Mouse (Mus musculus): ENCODE measurements around the gene Asb10. TPM values are rescaled to one million over a fixed set of nuclear protein-coding genes. Genes with fewer than 3 reads are reported as not detected.
A peak's percentile ranks its signal among the peaks of the same experiment; 100 is the strongest.

Asb10 gene
- polyA plus RNA-seq, 1 experiment from 2014 or later = 0.91 TPM

- Histone ChIP-seq H3K4me3 (ENCODE audit: low read length) (no peak overlapping the region), H3K4me2 (replicated peaks; ENCODE audit: low read depth, low read length) (no peak overlapping the region), H3K27ac (ENCODE audit: low read depth, low read length) (no peak overlapping the region), H3K4me1 (ENCODE audit: control insufficient read depth, insufficient read depth, low read length) (peaks cover 11% of the 10 kb centered on the region), H3K9ac (ENCODE audit: low read depth, low read length) (no peak overlapping the region), H3K36me3 (ENCODE audit: control insufficient read depth, insufficient read depth, low read length) (no peaks in the 10 kb centered on the region), H3K9me3 (ENCODE audit: control insufficient read depth, low read length) (no peaks in the 10 kb centered on the region), H3K27me3 (ENCODE audit: control insufficient read depth, insufficient read depth, low read length) (0 out of 2 replicates have a peak, but pooled peaks cover 3% of the 10 kb centered on the region)
- no peak for ATAC-seq (ENCODE audit: low FRiP score, low TSS enrichment)
- WGBS = 72% methylated on average over 22 of the region's 22 CpGs
Observed at GRCm38 (mm10) chr5:24539571-24540296, 1.0 kb downstream of the Asb10 start.

- Histone ChIP-seq H3K27ac (ENCODE audit: low read depth, low read length) (no peak overlapping the region), H3K9ac (ENCODE audit: low read depth, low read length) (no peak overlapping the region), H3K4me3 (ENCODE audit: low read length) (no peak overlapping the region), H3K9me3 (ENCODE audit: control insufficient read depth, low read length) (no peaks in the 10 kb centered on the region), H3K27me3 (ENCODE audit: control insufficient read depth, insufficient read depth, low read length) (0 out of 2 replicates have a peak, but pooled peaks cover 6% of the 10 kb centered on the region), H3K4me1 (ENCODE audit: control insufficient read depth, insufficient read depth, low read length) (peaks cover 11% of the 10 kb centered on the region), H3K4me2 (replicated peaks; ENCODE audit: low read depth, low read length) (no peak overlapping the region), H3K36me3 (ENCODE audit: control insufficient read depth, insufficient read depth, low read length) (no peaks in the 10 kb centered on the region)
- ATAC-seq (ENCODE audit: low FRiP score, low TSS enrichment) = no peak
- WGBS = 67% methylated on average over 16 of the region's 16 CpGs
Observed at GRCm38 (mm10) chr5:24537618-24538017, 3.2 kb downstream of the Asb10 start.

- ATAC-seq (ENCODE audit: low FRiP score, low TSS enrichment) = no peak
- Histone ChIP-seq H3K36me3 (ENCODE audit: control insufficient read depth, insufficient read depth, low read length) (no peaks in the 10 kb centered on the region), H3K4me2 (replicated peaks; ENCODE audit: low read depth, low read length) (no peak overlapping the region), H3K4me1 (ENCODE audit: control insufficient read depth, insufficient read depth, low read length) (peaks cover 11% of the 10 kb centered on the region), H3K9me3 (ENCODE audit: control insufficient read depth, low read length) (no peaks in the 10 kb centered on the region), H3K9ac (ENCODE audit: low read depth, low read length) (no peak overlapping the region), H3K4me3 (ENCODE audit: low read length) (no peak overlapping the region), H3K27ac (ENCODE audit: low read depth, low read length) (no peak overlapping the region), H3K27me3 (ENCODE audit: control insufficient read depth, insufficient read depth, low read length) (peaks cover 11% of the 10 kb centered on the region; the same call in 1 of the 2 replicates)
- WGBS = 79% methylated on average over 5 of the region's 5 CpGs
Observed at GRCm38 (mm10) chr5:24536511-24536910, 4.3 kb downstream of the Asb10 start.

DNA sequence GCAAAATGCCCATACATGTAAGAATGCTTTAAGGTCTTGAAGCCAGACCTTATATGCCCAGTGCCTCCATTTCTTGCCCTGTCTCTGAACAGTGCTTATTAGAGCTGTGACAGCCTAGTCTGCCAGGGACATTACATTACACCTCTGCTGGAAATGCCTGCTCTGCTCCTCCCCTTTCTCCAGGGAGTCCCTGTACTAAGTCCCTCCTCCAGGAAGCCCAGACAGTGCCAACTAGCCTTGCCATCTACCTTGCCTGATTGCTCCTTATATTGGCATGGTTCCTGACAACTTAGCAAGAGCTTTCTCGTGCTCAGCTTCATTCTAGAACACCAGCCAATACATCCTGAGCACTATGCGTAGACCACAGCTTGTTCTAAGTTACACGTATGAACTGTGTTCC, 5.0 kb downstream of the Asb10 start:
- no peak overlapping the region for H3K4me3 ChIP-seq (ENCODE audit: low read length)
- H3K27ac ChIP-seq (ENCODE audit: low read depth, low read length) = no peak overlapping the region
- H3K4me2 ChIP-seq (replicated peaks; ENCODE audit: low read depth, low read length) = no peak overlapping the region
- peaks cover 3% of the 10 kb centered on the region for H3K4me1 ChIP-seq (ENCODE audit: control insufficient read depth, insufficient read depth, low read length)
- 90% methylated on average over 3 of the region's 3 CpGs for WGBS
- H3K9ac ChIP-seq (ENCODE audit: low read depth, low read length) = no peak overlapping the region
- no peak for ATAC-seq (ENCODE audit: low FRiP score, low TSS enrichment)
- H3K27me3 ChIP-seq (ENCODE audit: control insufficient read depth, insufficient read depth, low read length) = peaks cover 17% of the 10 kb centered on the region; the same call in 1 of the 2 replicates
- H3K36me3 ChIP-seq (ENCODE audit: control insufficient read depth, insufficient read depth, low read length) = no peaks in the 10 kb centered on the region
- no peaks in the 10 kb centered on the region for H3K9me3 ChIP-seq (ENCODE audit: control insufficient read depth, low read length)

DNA sequence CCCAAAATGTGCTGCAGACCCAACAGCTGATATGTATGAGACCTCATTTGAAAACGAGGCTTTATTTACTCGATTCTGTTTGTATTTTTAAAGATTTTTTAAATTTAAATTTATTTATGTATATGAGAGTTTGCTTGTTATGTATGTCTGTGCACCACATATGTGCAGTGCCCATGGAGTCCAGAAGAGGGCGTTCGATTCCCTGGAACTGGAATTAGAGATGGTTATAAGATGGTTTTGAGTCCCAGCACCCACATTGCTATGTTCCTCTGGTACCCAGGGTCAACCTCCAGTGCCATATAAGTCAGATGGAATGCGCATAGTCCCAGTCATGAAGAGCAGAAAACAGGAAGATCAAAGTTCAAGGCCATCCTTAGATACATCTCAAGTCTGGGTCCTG, 6.5 kb downstream of the Asb10 start:
- Histone ChIP-seq H3K27ac (ENCODE audit: low read depth, low read length) (no peak overlapping the region), H3K27me3 (ENCODE audit: control insufficient read depth, insufficient read depth, low read length) (peaks cover 27% of the 10 kb centered on the region), H3K4me2 (replicated peaks; ENCODE audit: low read depth, low read length) (no peak overlapping the region), H3K4me1 (ENCODE audit: control insufficient read depth, insufficient read depth, low read length) (no peaks in the 10 kb centered on the region), H3K9me3 (ENCODE audit: control insufficient read depth, low read length) (no peaks in the 10 kb centered on the region), H3K36me3 (ENCODE audit: control insufficient read depth, insufficient read depth, low read length) (no peaks in the 10 kb centered on the region), H3K4me3 (ENCODE audit: low read length) (no peak overlapping the region), H3K9ac (ENCODE audit: low read depth, low read length) (no peak overlapping the region)
- ATAC-seq (ENCODE audit: low FRiP score, low TSS enrichment) = no peak
- 52% methylated on average over 5 of the region's 5 CpGs for WGBS

- no peak for ATAC-seq (ENCODE audit: low FRiP score, low TSS enrichment)
- WGBS = 47% methylated on average over 11 of the region's 11 CpGs
- Histone ChIP-seq H3K27ac (ENCODE audit: low read depth, low read length) (no peak overlapping the region), H3K9ac (ENCODE audit: low read depth, low read length) (no peak overlapping the region), H3K9me3 (ENCODE audit: control insufficient read depth, low read length) (no peaks in the 10 kb centered on the region), H3K4me3 (ENCODE audit: low read length) (no peak overlapping the region), H3K36me3 (ENCODE audit: control insufficient read depth, insufficient read depth, low read length) (no peaks in the 10 kb centered on the region), H3K4me1 (ENCODE audit: control insufficient read depth, insufficient read depth, low read length) (no peaks in the 10 kb centered on the region), H3K4me2 (replicated peaks; ENCODE audit: low read depth, low read length) (no peak overlapping the region), H3K27me3 (ENCODE audit: control insufficient read depth, insufficient read depth, low read length) (peaks cover 36% of the 10 kb centered on the region)
Observed at GRCm38 (mm10) chr5:24533391-24533790, 7.4 kb downstream of the Asb10 start.

DNA sequence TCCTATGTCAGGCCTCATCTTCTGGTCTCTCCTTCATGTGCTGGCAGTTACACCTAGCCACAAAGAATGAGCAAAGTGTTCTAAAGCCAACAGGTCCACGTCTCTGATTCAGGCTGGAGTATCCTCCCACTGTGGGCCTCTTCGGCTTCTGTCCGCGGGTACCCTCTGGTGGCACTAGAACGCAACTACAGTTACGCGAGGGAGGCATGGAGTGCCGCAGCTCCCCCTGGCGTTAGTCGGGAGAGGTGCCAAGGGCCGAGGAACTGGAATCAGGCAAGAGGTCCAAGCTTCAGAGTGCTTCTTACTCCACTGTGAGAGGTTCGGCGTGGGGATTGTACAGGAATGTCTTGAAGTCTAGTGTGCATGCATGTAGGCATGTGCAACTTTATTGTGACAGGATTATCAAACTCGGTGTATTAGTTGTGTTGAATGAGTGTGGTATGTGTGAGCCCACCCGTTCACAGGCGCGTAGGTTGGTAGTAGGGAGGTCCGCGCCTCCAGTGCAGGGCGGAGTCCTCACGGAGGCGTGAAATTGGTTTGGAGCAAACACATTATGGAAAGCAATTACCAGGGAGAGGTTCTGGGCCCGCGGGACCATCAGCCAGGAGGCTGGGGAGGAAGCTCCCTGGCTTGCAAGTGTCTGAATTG, 10.6 kb downstream of the Asb10 start:
- no peak overlapping the region for H3K4me2 ChIP-seq (replicated peaks; ENCODE audit: low read depth, low read length)
- ATAC-seq (ENCODE audit: low FRiP score, low TSS enrichment) = peak; percentile 54; the same call in 1 of the 2 replicates
- WGBS = 11% methylated on average over 24 of the region's 24 CpGs

DNA sequence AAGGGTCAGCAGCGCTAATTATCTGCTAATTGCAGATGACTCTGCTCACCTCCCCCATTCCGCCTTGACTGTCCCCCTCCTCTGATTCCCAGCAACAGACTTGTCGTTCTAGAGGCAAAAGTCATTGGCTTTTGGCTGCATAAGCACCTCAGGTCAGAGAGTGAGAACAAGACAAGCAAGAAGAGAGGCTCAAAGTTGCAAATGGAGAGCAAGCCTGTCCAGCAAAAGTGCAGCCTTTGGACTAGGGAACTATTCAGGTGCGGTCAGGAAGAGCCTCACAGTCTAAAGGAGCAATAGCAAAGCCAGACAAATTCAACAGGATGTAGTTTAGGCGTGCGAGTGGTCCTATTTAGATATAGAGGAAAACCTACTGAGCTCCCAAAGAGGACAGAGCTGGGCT, 13.0 kb downstream of the Asb10 start:
- H3K4me2 ChIP-seq (replicated peaks; ENCODE audit: low read depth, low read length) = no peak overlapping the region
- H3K9me3 ChIP-seq (ENCODE audit: control insufficient read depth, low read length) = no peaks in the 10 kb centered on the region
- H3K9ac ChIP-seq (ENCODE audit: low read depth, low read length) = no peak overlapping the region

More for the DNA sequence above, 10.6 kb downstream of the Asb10 start:
- Histone ChIP-seq H3K36me3 (ENCODE audit: control insufficient read depth, insufficient read depth, low read length) (no peaks in the 10 kb centered on the region), H3K9me3 (ENCODE audit: control insufficient read depth, low read length) (no peaks in the 10 kb centered on the region), H3K9ac (ENCODE audit: low read depth, low read length) (no peak overlapping the region), H3K27ac (ENCODE audit: low read depth, low read length) (no peak overlapping the region), H3K4me1 (ENCODE audit: control insufficient read depth, insufficient read depth, low read length) (peaks cover 13% of the 10 kb centered on the region), H3K4me3 (ENCODE audit: low read length) (no peak overlapping the region), H3K27me3 (ENCODE audit: control insufficient read depth, insufficient read depth, low read length) (peaks cover 67% of the 10 kb centered on the region)

DNA sequence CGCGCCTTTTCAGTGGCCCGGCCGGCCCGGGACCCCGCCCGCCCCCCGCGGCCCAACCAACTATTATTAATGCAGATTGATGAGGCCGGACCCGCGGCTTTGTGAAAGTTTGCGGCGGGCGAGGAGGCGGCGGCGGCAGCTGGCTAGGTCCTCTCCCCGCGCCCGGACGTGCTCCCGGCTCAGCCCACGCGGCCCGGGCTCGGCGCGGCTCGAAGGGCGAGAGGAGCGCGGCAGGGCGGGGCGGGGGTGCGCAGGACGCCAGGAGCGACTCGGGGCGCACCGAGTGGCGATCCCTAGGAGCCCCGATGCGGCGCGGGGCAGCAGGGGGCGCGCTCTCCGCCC, 13.9 kb downstream of the Asb10 start, which contains the start of gene Gbx1:
Gene Gbx1, minus strand, starts transcription at position 314 of the 342 bp plus-strand sequence.
- Histone ChIP-seq H3K27me3 (ENCODE audit: control insufficient read depth, insufficient read depth, low read length) (peaks cover 92% of the 10 kb centered on the region), H3K9me3 (ENCODE audit: control insufficient read depth, low read length) (no peaks in the 10 kb centered on the region), H3K36me3 (ENCODE audit: control insufficient read depth, insufficient read depth, low read length) (no peaks in the 10 kb centered on the region), H3K9ac (ENCODE audit: low read depth, low read length) (peak within 1 kb of the TSS; percentile 28; the same call in 1 of the 2 replicates), H3K4me3 (ENCODE audit: low read length) (peak within 1 kb of the TSS; percentile 45), H3K27ac (ENCODE audit: low read depth, low read length) (no peak within 1 kb of the TSS), H3K4me1 (ENCODE audit: control insufficient read depth, insufficient read depth, low read length) (peaks cover 13% of the 10 kb centered on the region), H3K4me2 (replicated peaks; ENCODE audit: low read depth, low read length) (peak within 1 kb of the TSS; percentile 87)
- no peak for ATAC-seq (ENCODE audit: low FRiP score, low TSS enrichment)
- WGBS = 2% methylated on average over 44 of the region's 49 CpGs

More for the DNA sequence above, 13.0 kb downstream of the Asb10 start:
- H3K27me3 ChIP-seq (ENCODE audit: control insufficient read depth, insufficient read depth, low read length) = peaks cover 85% of the 10 kb centered on the region
- WGBS = 12% methylated on average over 6 of the region's 6 CpGs
- H3K4me3 ChIP-seq (ENCODE audit: low read length) = no peak overlapping the region
- H3K36me3 ChIP-seq (ENCODE audit: control insufficient read depth, insufficient read depth, low read length) = no peaks in the 10 kb centered on the region
- peaks cover 13% of the 10 kb centered on the region for H3K4me1 ChIP-seq (ENCODE audit: control insufficient read depth, insufficient read depth, low read length)
- ATAC-seq (ENCODE audit: low FRiP score, low TSS enrichment) = no peak
- no peak overlapping the region for H3K27ac ChIP-seq (ENCODE audit: low read depth, low read length)

Measured in kidney, embryonic 14.5 days (tissue).